Mouse (Mus musculus) heart, embryonic 14.5 days (tissue): ENCODE measurements around the gene Tspan9. TPM values are rescaled to one million over a fixed set of nuclear protein-coding genes. Genes with fewer than 3 reads are reported as not detected.

Experiments used
- ATAC-seq: fragments of 200-750 bp; cut with Nextera tagmentation; 2 replicates; pipeline ENCODE4 v1.8.0; 2017; ENCODE audit warnings: low read depth, moderate TSS enrichment; ENCODE audit not compliant: insufficient number of reproducible peaks, insufficient read depth, low FRiP score
- H3K27ac ChIP-seq, 2 experiments: fragments of 200-500 bp in 1 of 2; fragments of 300-500 bp in 1 of 2; sonication (generic) in 1 of 2; replicated peaks in 1 of 2; 2 replicates each; pipeline ENCODE4 v1.5.1; 2012 to 2014; ENCODE audit warnings: low read depth in 2 of 2, low read length in 2 of 2, control low read depth in 1 of 2, mild to moderate bottlenecking in 1 of 2, mixed read lengths in 1 of 2; ENCODE audit not compliant: control insufficient read depth in 1 of 2, insufficient read depth in 1 of 2
- H3K27me3 ChIP-seq: fragments of 300-500 bp; sonication (generic); 2 replicates; pipeline ENCODE4 v1.6.1; 2014; ENCODE audit warnings: mild to moderate bottlenecking, low read length, control low read depth; ENCODE audit not compliant: control insufficient read depth, insufficient read depth
- H3K36me3 ChIP-seq: fragments of 300-500 bp; sonication (generic); 2 replicates; pipeline ENCODE4 v1.6.1; 2014; ENCODE audit warnings: mild to moderate bottlenecking, control low read depth, low read length, mixed read lengths; ENCODE audit not compliant: control insufficient read depth, insufficient read depth
- H3K4me1 ChIP-seq, 2 experiments: fragments of 200-500 bp in 1 of 2; fragments of 300-500 bp in 1 of 2; sonication (generic) in 1 of 2; 2 replicates each; pipeline ENCODE4 v1.6.1; 2012 to 2014; ENCODE audit warnings: low read length in 2 of 2, control low read depth in 1 of 2, mixed read lengths in 1 of 2; ENCODE audit not compliant: control insufficient read depth in 2 of 2, insufficient read depth in 2 of 2
- H3K4me2 ChIP-seq: fragments of 300-500 bp; sonication (generic); 2 replicates; pipeline ENCODE4 v1.6.1; 2014; ENCODE audit warnings: mild to moderate bottlenecking, low read length
- H3K4me3 ChIP-seq, 2 experiments: fragments of 200-500 bp in 1 of 2; fragments of 300-500 bp in 1 of 2; sonication (generic) in 1 of 2; 2 replicates each; pipeline ENCODE4 v1.5.1; 2012 to 2014; ENCODE audit warnings: low read length in 2 of 2, mild to moderate bottlenecking in 2 of 2, control low read depth in 1 of 2, low read depth in 1 of 2, moderate library complexity in 1 of 2; ENCODE audit not compliant: control insufficient read depth in 1 of 2, insufficient read depth in 1 of 2
- H3K9ac ChIP-seq: fragments of 300-500 bp; sonication (generic); 2 replicates; pipeline ENCODE4 v1.6.1; 2014; ENCODE audit warnings: mild to moderate bottlenecking, low read length
- H3K9me3 ChIP-seq: fragments of 300-500 bp; sonication (generic); 2 replicates; pipeline ENCODE4 v1.6.1; 2016; ENCODE audit warnings: low read length, control low read depth; ENCODE audit not compliant: control insufficient read depth
- WGBS: fragments of 180-500 bp; shearing (Covaris S2); extraction: QIAGEN DNeasy Blood & Tissue Kit; methylation state at CpG from one replicate; pipeline ENCODE4 v1.1.7; 2014; 5-methylcytosine and 5-hydroxymethylcytosine counted together
- polyA plus RNA-seq: library from polyadenylated mRNA; unstranded; fragments of >200 nt; fragmentation: Nextera tagmentation; extraction: Ambion mirVana; gene quantifications from 2 replicates; pipeline ENCODE4 v1.2.1, GENCODE M21; 2014

Tspan9 gene
- polyA plus RNA-seq, 1 experiment from 2014 or later: 143 TPM

DNA sequence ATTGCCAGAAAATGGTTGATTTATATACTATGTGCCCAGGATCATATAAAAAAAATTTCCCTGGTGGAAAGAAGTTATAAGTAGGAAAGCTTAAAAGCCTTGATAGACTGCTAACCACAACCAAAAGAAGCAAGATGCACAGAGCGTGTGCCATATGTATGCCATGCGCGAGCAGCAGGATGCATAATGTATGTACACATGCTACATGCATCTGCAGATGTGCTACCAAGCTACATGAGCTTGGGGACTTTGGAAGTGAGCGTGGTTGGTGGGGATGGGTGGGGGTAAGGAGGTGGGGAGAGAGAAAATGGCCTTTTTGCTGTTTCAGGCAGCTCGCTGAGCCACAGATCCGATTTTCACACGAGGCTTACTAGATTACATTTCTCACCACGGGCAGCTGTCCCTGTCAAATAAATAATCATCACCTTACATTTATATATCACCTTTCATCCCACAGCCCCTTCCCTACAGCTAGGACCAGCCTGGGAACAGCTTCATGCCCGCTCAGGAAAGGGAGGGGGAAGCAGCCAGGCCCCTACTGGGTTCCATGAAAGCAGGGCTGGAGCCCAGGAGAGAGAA lies 57.8 kb downstream of the Tspan9 start:
- H3K9ac ChIP-seq: no peak overlapping the region
- H3K4me2 ChIP-seq: no peak overlapping the region
- no peaks in the 10 kb centered on the region for H3K27me3 ChIP-seq
- peaks cover 29% of the 10 kb centered on the region for H3K36me3 ChIP-seq
- ATAC-seq: no peak
- H3K4me3 ChIP-seq: no peak overlapping the region
- peaks cover 28 to 33% of the 10 kb centered on the region in 2 experiments for H3K4me1 ChIP-seq
- no peaks in the 10 kb centered on the region for H3K9me3 ChIP-seq
- no peak overlapping the region for H3K27ac ChIP-seq
- 67% methylated on average over 9 of the region's 9 CpGs for WGBS

DNA sequence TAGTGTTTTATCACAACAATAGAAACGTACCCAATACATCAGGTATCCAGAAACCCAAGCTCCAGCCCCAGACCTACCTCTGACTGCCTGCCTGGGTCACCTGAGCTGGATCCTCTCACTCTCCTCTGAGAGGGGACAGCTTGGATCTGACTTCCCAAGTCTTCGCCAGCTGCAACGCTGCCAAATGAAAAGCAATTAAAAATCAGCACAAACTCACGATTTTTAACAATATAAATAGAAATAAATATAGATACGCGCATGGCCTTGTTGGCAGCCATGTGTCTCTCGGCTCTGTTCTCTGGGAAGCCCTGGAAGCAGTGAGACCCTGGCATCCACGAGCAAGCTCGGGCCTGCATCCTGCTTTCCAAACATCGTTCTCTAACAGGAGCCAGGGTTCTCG lies 60.1 kb downstream of the Tspan9 start:
- Histone ChIP-seq H3K27ac (no peak overlapping the region), H3K9me3 (no peaks in the 10 kb centered on the region), H3K4me3 (no peak overlapping the region), H3K27me3 (no peaks in the 10 kb centered on the region), H3K4me2 (no peak overlapping the region), H3K36me3 (peaks cover 29% of the 10 kb centered on the region), H3K9ac (no peak overlapping the region), H3K4me1 (peaks cover 30 to 33% of the 10 kb centered on the region in 2 experiments)
- WGBS: 85% methylated on average over 11 of the region's 11 CpGs
- ATAC-seq: no peak

- no peaks in the 10 kb centered on the region for H3K9me3 ChIP-seq
- peaks cover 41 to 43% of the 10 kb centered on the region in 2 experiments for H3K4me1 ChIP-seq
- no peak overlapping the region for H3K4me2 ChIP-seq
- H3K27ac ChIP-seq: no peak overlapping the region
- WGBS: 82% methylated on average over 5 of the region's 5 CpGs
- peaks cover 35% of the 10 kb centered on the region for H3K36me3 ChIP-seq
- H3K27me3 ChIP-seq: no peaks in the 10 kb centered on the region
- no peak for ATAC-seq
- H3K4me3 ChIP-seq: no peak overlapping the region
- no peak overlapping the region for H3K9ac ChIP-seq
Observed at GRCm38 (mm10) chr6:128081781-128082180, 61.6 kb downstream of the Tspan9 start.

- no peaks in the 10 kb centered on the region for H3K27me3 ChIP-seq
- H3K4me1 ChIP-seq: peaks cover 46 to 48% of the 10 kb centered on the region in 2 experiments
- no peaks in the 10 kb centered on the region for H3K9me3 ChIP-seq
- 86% methylated on average over 8 of the region's 8 CpGs for WGBS
- H3K4me2 ChIP-seq: no peak overlapping the region
- no peak overlapping the region for H3K27ac ChIP-seq
- no peak overlapping the region for H3K9ac ChIP-seq
- peaks cover 35% of the 10 kb centered on the region for H3K36me3 ChIP-seq
- H3K4me3 ChIP-seq: no peak overlapping the region
- no peak for ATAC-seq
Observed at GRCm38 (mm10) chr6:128081293-128081692, 62.1 kb downstream of the Tspan9 start.

DNA sequence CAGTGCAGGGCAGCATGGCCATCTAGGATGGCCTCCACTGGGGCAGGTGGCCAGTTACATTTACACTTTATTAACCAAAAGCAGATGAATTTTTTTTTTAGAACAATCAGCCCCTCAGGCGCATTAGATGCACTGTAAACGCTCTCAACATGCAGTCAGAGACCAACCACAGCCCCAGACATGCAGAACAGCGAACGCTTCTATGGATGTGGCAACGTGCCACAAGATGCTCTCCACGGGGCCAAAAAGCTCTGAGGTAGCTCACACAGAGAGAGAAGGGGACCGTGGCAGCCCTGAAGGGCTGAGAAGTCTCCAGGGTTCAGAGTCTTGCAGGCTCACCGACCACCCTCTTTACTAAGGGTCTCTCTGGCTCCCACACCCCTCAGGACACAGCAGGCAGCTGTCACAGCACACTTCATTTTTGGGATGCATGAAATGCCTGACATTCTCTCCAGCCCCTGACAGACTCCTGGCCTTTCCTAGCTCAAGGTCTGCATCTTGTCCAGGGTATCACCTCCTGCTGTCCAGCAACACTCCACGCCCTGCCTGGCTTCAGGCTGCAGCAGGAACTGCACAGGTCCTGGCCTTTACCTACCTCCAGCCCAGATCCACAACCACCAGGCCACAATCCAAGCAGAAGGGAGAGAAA lies 63.7 kb downstream of the Tspan9 start:
- ATAC-seq: peak; percentile 22; the same call in 1 of the 2 replicates
- H3K27me3 ChIP-seq: no peaks in the 10 kb centered on the region
- no peaks in the 10 kb centered on the region for H3K9me3 ChIP-seq
- WGBS: 26% methylated on average over 9 of the region's 9 CpGs
- 0 out of 2 replicates have a peak overlapping the region, but pooled peaks have one; percentile 24 for H3K4me2 ChIP-seq
- no peak overlapping the region for H3K4me3 ChIP-seq
- H3K9ac ChIP-seq: peak overlapping the region; percentile 56; the same call in 1 of the 2 replicates
- peaks cover 60 to 62% of the 10 kb centered on the region in 2 experiments for H3K4me1 ChIP-seq
- H3K36me3 ChIP-seq: peaks cover 30% of the 10 kb centered on the region
- peak overlapping the region; percentile 60 to 76 for H3K27ac ChIP-seq

DNA sequence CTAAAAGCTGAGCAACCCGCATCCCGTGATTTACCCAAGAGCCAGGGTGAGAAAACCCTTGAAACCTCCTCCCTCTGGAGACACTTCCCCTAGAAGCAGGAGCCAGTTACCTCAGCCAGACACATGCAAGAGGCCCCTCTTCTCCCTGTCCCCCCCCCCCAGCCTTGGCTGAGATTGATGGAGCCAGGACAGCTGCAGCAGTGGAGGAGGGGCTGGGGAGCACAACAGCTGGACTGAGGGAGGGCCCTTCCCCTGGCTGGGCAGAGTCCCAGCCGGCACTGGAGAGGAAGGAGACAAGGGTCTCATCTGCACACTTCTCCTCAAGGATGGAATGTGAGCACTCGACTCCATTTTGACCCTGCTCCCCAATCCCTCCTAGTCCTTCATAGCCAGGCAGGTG lies 64.9 kb downstream of the Tspan9 start:
- peaks cover 67 to 74% of the 10 kb centered on the region in 2 experiments for H3K4me1 ChIP-seq
- H3K27ac ChIP-seq: peak overlapping the region in 1 of 2 experiments; percentile 76; a peak in 3 of 4 replicates
- peaks cover 32% of the 10 kb centered on the region for H3K36me3 ChIP-seq
- H3K4me2 ChIP-seq: no peak overlapping the region
- WGBS: 29% methylated on average over 4 of the region's 4 CpGs
- H3K9me3 ChIP-seq: no peaks in the 10 kb centered on the region
- no peaks in the 10 kb centered on the region for H3K27me3 ChIP-seq
- no peak overlapping the region for H3K9ac ChIP-seq
- no peak overlapping the region for H3K4me3 ChIP-seq
- peak; percentile 18; the same call in 1 of the 2 replicates for ATAC-seq

GRCm38 (mm10) chr6:128076104-128077020 lies 67.0 kb downstream of the Tspan9 start:
- Histone ChIP-seq H3K9ac (peak overlapping the region; percentile 42; the same call in 1 of the 2 replicates), H3K4me2 (peak overlapping the region; percentile 2; the same call in 1 of the 2 replicates), H3K4me3 (no peak overlapping the region), H3K27ac (peak overlapping the region; percentile 56 to 74), H3K27me3 (no peaks in the 10 kb centered on the region), H3K36me3 (peaks cover 12% of the 10 kb centered on the region), H3K4me1 (peaks cover 68 to 80% of the 10 kb centered on the region in 2 experiments), H3K9me3 (no peaks in the 10 kb centered on the region)
- 59% methylated on average over 21 of the region's 21 CpGs for WGBS
- 0 out of 2 replicates have a peak, but pooled peaks have one; percentile 10 for ATAC-seq
